Mouse (Mus musculus): ENCODE data around the gene Mog. TPM values are rescaled to one million over a fixed set of nuclear protein-coding genes. Genes with fewer than 3 reads are reported as not detected.
A peak's percentile ranks its signal among the peaks of the same experiment; 100 is the strongest.

Gene Mog
- polyA plus RNA-seq (2016; fragmentation: Nextera tagmentation; extraction: Ambion mirVana) = 0.85 and 1.3 TPM in 2 replicates

- 75% methylated on average over 9 of the region's 9 CpGs for WGBS
- H3K27me3 ChIP-seq = no peaks in the 10 kb centered on the region
- no peak within 1 kb of the TSS for H3K4me3 ChIP-seq
- H3K9me3 ChIP-seq (replicated peaks) = no peaks in the 10 kb centered on the region
- no peaks in the 10 kb centered on the region for H3K4me1 ChIP-seq
- no peak for ATAC-seq (ENCODE audit: low FRiP score)
- H3K36me3 ChIP-seq = no peaks in the 10 kb centered on the region
- no peak within 1 kb of the TSS for H3K4me2 ChIP-seq (replicated peaks)
- no peak within 1 kb of the TSS for H3K27ac ChIP-seq
- no peak within 1 kb of the TSS for H3K9ac ChIP-seq
Observed at GRCm38 (mm10) chr17:37022628-37023576, at the start of gene Mog. Gene Mog, minus strand, starts transcription at chr17:37023398.

GRCm38 (mm10) chr17:37072730-37073276, 49.6 kb upstream of the Mog start:
- Histone ChIP-seq H3K27ac (no peak overlapping the region), H3K4me1 (peaks cover 7% of the 10 kb centered on the region), H3K4me2 (replicated peaks) (no peak overlapping the region), H3K9me3 (replicated peaks) (no peaks in the 10 kb centered on the region), H3K27me3 (no peaks in the 10 kb centered on the region), H3K9ac (no peak overlapping the region), H3K36me3 (peaks cover 87% of the 10 kb centered on the region), H3K4me3 (no peak overlapping the region)
- WGBS = 35% methylated on average over 11 of the region's 11 CpGs
- peak; percentile 48; the same call in 1 of the 2 replicates for ATAC-seq (ENCODE audit: low FRiP score)

- peaks cover 93% of the 10 kb centered on the region for H3K36me3 ChIP-seq
- peak; percentile 52 for ATAC-seq (ENCODE audit: low FRiP score)
- peaks cover 7% of the 10 kb centered on the region for H3K4me1 ChIP-seq
- H3K27me3 ChIP-seq = no peaks in the 10 kb centered on the region
- H3K9ac ChIP-seq = no peak overlapping the region
- 0 out of 2 replicates have a peak overlapping the region, but pooled peaks have one; percentile 35 for H3K27ac ChIP-seq
- 52% methylated on average over 12 of the region's 12 CpGs for WGBS
- no peak overlapping the region for H3K4me2 ChIP-seq (replicated peaks)
- no peak overlapping the region for H3K4me3 ChIP-seq
- no peaks in the 10 kb centered on the region for H3K9me3 ChIP-seq (replicated peaks)
Observed at GRCm38 (mm10) chr17:37072080-37072729, 49.0 kb upstream of the Mog start.

GRCm38 (mm10) chr17:37070121-37070520, 46.9 kb upstream of the Mog start:
- no peak overlapping the region for H3K4me3 ChIP-seq
- 83% methylated on average over 8 of the region's 8 CpGs for WGBS
- H3K36me3 ChIP-seq = peaks cover 92% of the 10 kb centered on the region

GRCm38 (mm10) chr17:37067861-37068260, 44.7 kb upstream of the Mog start:
- Histone ChIP-seq H3K9me3 (replicated peaks) (no peaks in the 10 kb centered on the region), H3K4me1 (peaks cover 7% of the 10 kb centered on the region), H3K4me2 (replicated peaks) (no peak overlapping the region), H3K4me3 (no peak overlapping the region), H3K36me3 (peaks cover 92% of the 10 kb centered on the region), H3K27me3 (no peaks in the 10 kb centered on the region), H3K9ac (no peak overlapping the region), H3K27ac (no peak overlapping the region)
- WGBS = 85% methylated on average over 1 of the region's 1 CpGs
- ATAC-seq (ENCODE audit: low FRiP score) = no peak

More at GRCm38 (mm10) chr17:37070121-37070520, 46.9 kb upstream of the Mog start:
- Histone ChIP-seq H3K4me2 (replicated peaks) (no peak overlapping the region), H3K27me3 (no peaks in the 10 kb centered on the region), H3K27ac (no peak overlapping the region), H3K9ac (no peak overlapping the region), H3K4me1 (peaks cover 7% of the 10 kb centered on the region), H3K9me3 (replicated peaks) (no peaks in the 10 kb centered on the region)
- no peak for ATAC-seq (ENCODE audit: low FRiP score)

GRCm38 (mm10) chr17:37065993-37066392, 42.8 kb upstream of the Mog start:
- Histone ChIP-seq H3K36me3 (peaks cover 96% of the 10 kb centered on the region), H3K9ac (no peak overlapping the region), H3K4me3 (no peak overlapping the region), H3K27me3 (no peaks in the 10 kb centered on the region), H3K9me3 (replicated peaks) (no peaks in the 10 kb centered on the region), H3K4me1 (no peaks in the 10 kb centered on the region), H3K4me2 (replicated peaks) (no peak overlapping the region), H3K27ac (no peak overlapping the region)
- no peak for ATAC-seq (ENCODE audit: low FRiP score)
- WGBS = 99% methylated on average over 2 of the region's 2 CpGs

GRCm38 (mm10) chr17:37063686-37064495, 40.7 kb upstream of the Mog start:
- WGBS = 84% methylated on average over 11 of the region's 11 CpGs
- H3K27me3 ChIP-seq = no peaks in the 10 kb centered on the region
- no peak overlapping the region for H3K27ac ChIP-seq
- no peak overlapping the region for H3K4me3 ChIP-seq
- no peaks in the 10 kb centered on the region for H3K9me3 ChIP-seq (replicated peaks)
- H3K36me3 ChIP-seq = peaks cover 92% of the 10 kb centered on the region
- H3K4me2 ChIP-seq (replicated peaks) = no peak overlapping the region
- no peaks in the 10 kb centered on the region for H3K4me1 ChIP-seq
- no peak overlapping the region for H3K9ac ChIP-seq
- ATAC-seq (ENCODE audit: low FRiP score) = no peak

- 77% methylated on average over 10 of the region's 10 CpGs for WGBS
- Histone ChIP-seq H3K4me1 (no peaks in the 10 kb centered on the region), H3K4me2 (replicated peaks) (no peak overlapping the region)
Observed at GRCm38 (mm10) chr17:37063063-37063462, 39.9 kb upstream of the Mog start.

GRCm38 (mm10) chr17:37062101-37062641, 39.0 kb upstream of the Mog start:
- Histone ChIP-seq H3K4me2 (replicated peaks) (no peak overlapping the region), H3K27ac (no peak overlapping the region), H3K36me3 (peaks cover 84% of the 10 kb centered on the region), H3K4me3 (no peak overlapping the region), H3K9me3 (replicated peaks) (no peaks in the 10 kb centered on the region), H3K27me3 (no peaks in the 10 kb centered on the region), H3K4me1 (no peaks in the 10 kb centered on the region), H3K9ac (no peak overlapping the region)
- ATAC-seq (ENCODE audit: low FRiP score) = no peak
- WGBS = 85% methylated on average over 10 of the region's 10 CpGs

More at GRCm38 (mm10) chr17:37063063-37063462, 39.9 kb upstream of the Mog start:
- H3K4me3 ChIP-seq = no peak overlapping the region
- no peaks in the 10 kb centered on the region for H3K9me3 ChIP-seq (replicated peaks)
- peaks cover 88% of the 10 kb centered on the region for H3K36me3 ChIP-seq
- H3K9ac ChIP-seq = no peak overlapping the region
- no peak overlapping the region for H3K27ac ChIP-seq
- ATAC-seq (ENCODE audit: low FRiP score) = no peak
- H3K27me3 ChIP-seq = no peaks in the 10 kb centered on the region

- 76% methylated on average over 3 of the region's 3 CpGs for WGBS
- H3K4me1 ChIP-seq = 0 out of 2 replicates have a peak, but pooled peaks cover 2% of the 10 kb centered on the region
- H3K9ac ChIP-seq = no peak overlapping the region
- no peaks in the 10 kb centered on the region for H3K9me3 ChIP-seq (replicated peaks)
- no peak for ATAC-seq (ENCODE audit: low FRiP score)
- H3K4me2 ChIP-seq (replicated peaks) = no peak overlapping the region
- no peak overlapping the region for H3K4me3 ChIP-seq
- no peak overlapping the region for H3K27ac ChIP-seq
- no peaks in the 10 kb centered on the region for H3K27me3 ChIP-seq
- H3K36me3 ChIP-seq = peaks cover 83% of the 10 kb centered on the region
Observed at GRCm38 (mm10) chr17:37061435-37061834, 38.2 kb upstream of the Mog start.

GRCm38 (mm10) chr17:37056957-37057356, 33.8 kb upstream of the Mog start:
- peaks cover 15% of the 10 kb centered on the region for H3K4me1 ChIP-seq
- H3K9me3 ChIP-seq (replicated peaks) = no peaks in the 10 kb centered on the region
- peaks cover 75% of the 10 kb centered on the region for H3K36me3 ChIP-seq
- ATAC-seq (ENCODE audit: low FRiP score) = no peak
- no peak overlapping the region for H3K4me3 ChIP-seq
- H3K27ac ChIP-seq = no peak overlapping the region
- H3K9ac ChIP-seq = no peak overlapping the region
- no peaks in the 10 kb centered on the region for H3K27me3 ChIP-seq
- WGBS = 84% methylated on average over 6 of the region's 6 CpGs
- no peak overlapping the region for H3K4me2 ChIP-seq (replicated peaks)
